Mouse (Mus musculus): ENCODE results near the gene Acss1. TPM values are rescaled to one million over a fixed set of nuclear protein-coding genes. Genes with fewer than 3 reads are reported as not detected.

The Acss1 gene
- polyA plus RNA-seq, 2 experiments = 30.3 to 34.1 TPM

DNA sequence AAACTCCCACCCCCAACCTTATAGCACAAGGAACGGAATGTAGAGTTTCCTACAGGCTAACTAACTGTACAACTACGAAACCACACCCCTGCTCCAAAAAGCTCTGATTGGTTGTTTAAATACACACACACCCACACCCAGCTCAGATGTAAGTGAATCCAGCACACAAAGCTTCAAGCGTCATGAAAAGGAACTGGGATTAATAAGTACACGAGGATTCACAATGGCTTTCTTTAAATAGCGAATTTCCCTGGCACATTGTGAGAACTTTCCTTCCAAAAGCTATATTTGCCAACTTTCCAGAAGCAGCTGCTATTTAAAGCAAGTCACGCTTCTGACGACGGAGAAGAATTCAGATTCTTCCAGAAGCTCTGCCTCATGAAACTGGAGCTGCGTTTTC is 5.0 kb downstream of the Acss1 start:
- H3K27ac ChIP-seq = peak overlapping the region; percentile 83; the same call in 1 of the 2 replicates
- peak overlapping the region; percentile 23; the same call in 1 of the 2 replicates for H3K9ac ChIP-seq (replicated peaks)
- peaks cover 35 to 54% of the 10 kb centered on the region in 2 experiments for H3K4me1 ChIP-seq (replicated peaks; ENCODE audit: control insufficient read depth in 2 of 2, insufficient read depth in 2 of 2, low read length in 1 of 2)
- 66% methylated on average over 9 of the region's 9 CpGs for WGBS (ENCODE audit: insufficient replicate concordance)
- ATAC-seq (ENCODE audit: insufficient read depth) = no peak
- peak overlapping the region in 1 of 2 experiments; percentile 8; a peak in 1 of 4 replicates for H3K4me3 ChIP-seq (ENCODE audit: insufficient read depth in 1 of 2, low read depth in 2 of 2, low read length in 2 of 2)
- no peak for TF ChIP-seq EP300 (IDR thresholded peaks at IDR 0.05; ENCODE audit: low read depth)
- no peak for TF ChIP-seq CTCF (IDR thresholded peaks at IDR 0.05; ENCODE audit: low read depth)
- H3K4me2 ChIP-seq (ENCODE audit: low read depth) = peak overlapping the region; percentile 96
- no peaks in the 10 kb centered on the region for H3K9me3 ChIP-seq (ENCODE audit: control insufficient read depth, low read length)
- DNase-seq (ENCODE audit: low read depth in 3 of 3, low spot score in 3 of 3) = peak in 1 of 3 experiments; percentile 51
- no peaks in the 10 kb centered on the region for H3K27me3 ChIP-seq (ENCODE audit: control insufficient read depth, insufficient read depth, low read length)
- peaks cover 18% of the 10 kb centered on the region for H3K36me3 ChIP-seq (replicated peaks; ENCODE audit: control insufficient read depth, insufficient read depth, low read depth)

- Histone ChIP-seq H3K36me3 (replicated peaks; ENCODE audit: control insufficient read depth, insufficient read depth, low read depth) (peaks cover 29% of the 10 kb centered on the region), H3K27me3 (ENCODE audit: control insufficient read depth, insufficient read depth, low read length) (no peaks in the 10 kb centered on the region), H3K9ac (replicated peaks) (no peak overlapping the region; the same call in 1 of the 2 replicates), H3K4me1 (replicated peaks; ENCODE audit: control insufficient read depth in 2 of 2, insufficient read depth in 2 of 2, low read length in 1 of 2) (peaks cover 35 to 55% of the 10 kb centered on the region in 2 experiments), H3K4me3 (ENCODE audit: insufficient read depth in 1 of 2, low read depth in 2 of 2, low read length in 2 of 2) (no peak overlapping the region), H3K27ac (no peak overlapping the region; the same call in 1 of the 2 replicates), H3K4me2 (ENCODE audit: low read depth) (no peak overlapping the region), H3K9me3 (ENCODE audit: control insufficient read depth, low read length) (no peaks in the 10 kb centered on the region)
- DNase-seq (ENCODE audit: low read depth in 3 of 3, low spot score in 3 of 3) (no peak), ATAC-seq (ENCODE audit: insufficient read depth) (no peak)
- WGBS (ENCODE audit: insufficient replicate concordance) = 72% methylated on average over 2 of the region's 2 CpGs
- TF ChIP-seq CTCF (IDR thresholded peaks at IDR 0.05; ENCODE audit: low read depth) = no peak
- TF ChIP-seq EP300 (IDR thresholded peaks at IDR 0.05; ENCODE audit: low read depth) = no peak
These were observed 6.3 kb downstream of the Acss1 start for GRCm38 (mm10) chr2:150662007-150662406.

- Histone ChIP-seq H3K4me2 (ENCODE audit: low read depth) (no peak overlapping the region), H3K36me3 (replicated peaks; ENCODE audit: control insufficient read depth, insufficient read depth, low read depth) (peaks cover 29% of the 10 kb centered on the region), H3K4me3 (ENCODE audit: insufficient read depth in 1 of 2, low read depth in 2 of 2, low read length in 2 of 2) (no peak overlapping the region), H3K9me3 (ENCODE audit: control insufficient read depth, low read length) (no peaks in the 10 kb centered on the region), H3K27ac (no peak overlapping the region), H3K4me1 (replicated peaks; ENCODE audit: control insufficient read depth in 2 of 2, insufficient read depth in 2 of 2, low read length in 1 of 2) (peaks cover 33 to 53% of the 10 kb centered on the region in 2 experiments), H3K9ac (replicated peaks) (no peak overlapping the region), H3K27me3 (ENCODE audit: control insufficient read depth, insufficient read depth, low read length) (no peaks in the 10 kb centered on the region)
- no peak for TF ChIP-seq EP300 (IDR thresholded peaks at IDR 0.05; ENCODE audit: low read depth)
- no peak for TF ChIP-seq CTCF (IDR thresholded peaks at IDR 0.05; ENCODE audit: low read depth)
- WGBS (ENCODE audit: insufficient replicate concordance) = 73% methylated on average over 5 of the region's 5 CpGs
- no peak for DNase-seq (ENCODE audit: low read depth in 3 of 3, low spot score in 3 of 3)
- no peak for ATAC-seq (ENCODE audit: insufficient read depth)
These were observed 7.4 kb downstream of the Acss1 start for GRCm38 (mm10) chr2:150660668-150661451.

GRCm38 (mm10) chr2:150660049-150660448 is 8.3 kb downstream of the Acss1 start:
- H3K36me3 ChIP-seq (replicated peaks; ENCODE audit: control insufficient read depth, insufficient read depth, low read depth) = peaks cover 29% of the 10 kb centered on the region
- 59% methylated on average over 4 of the region's 4 CpGs for WGBS (ENCODE audit: insufficient replicate concordance)

DNA sequence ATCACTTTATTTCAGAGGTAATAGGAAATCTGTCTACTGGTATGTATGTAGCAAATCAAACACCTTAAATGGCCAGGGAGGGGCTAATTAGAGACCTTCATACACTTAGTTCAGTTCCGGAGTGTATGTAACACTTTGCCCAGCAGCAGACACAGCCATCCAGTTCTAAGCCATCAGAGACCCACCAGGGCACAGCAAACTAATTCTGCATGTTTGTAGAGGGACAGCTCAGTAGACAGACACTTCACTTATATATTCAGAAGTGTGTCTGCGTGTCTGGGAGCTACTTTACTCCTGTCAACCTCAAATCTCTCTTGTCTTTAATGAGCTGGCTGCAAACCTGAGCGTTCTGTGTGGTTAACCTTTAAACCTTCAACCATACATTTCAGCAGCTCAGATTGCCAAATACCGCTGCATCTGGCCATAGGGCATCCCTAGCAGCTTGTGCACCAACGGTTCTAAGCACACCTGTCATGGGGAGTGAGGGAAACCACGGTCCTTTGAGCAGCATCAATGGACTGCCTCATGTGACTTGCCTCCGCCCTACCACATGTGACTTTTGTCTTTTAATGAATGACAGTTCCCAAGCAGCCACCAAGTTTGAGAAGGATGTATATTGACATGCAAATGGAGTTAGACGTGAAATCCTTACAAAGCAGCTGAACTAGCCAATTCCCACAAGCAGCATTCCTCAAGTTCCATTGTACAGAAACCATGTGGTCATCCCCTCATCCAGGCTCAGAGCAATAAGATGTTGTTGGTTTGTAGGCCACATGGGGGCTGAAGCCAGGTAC is 11.1 kb downstream of the Acss1 start:
- H3K4me3 ChIP-seq (ENCODE audit: insufficient read depth in 1 of 2, low read depth in 2 of 2, low read length in 2 of 2) = no peak overlapping the region
- no peak overlapping the region for H3K9ac ChIP-seq (replicated peaks)
- H3K9me3 ChIP-seq (ENCODE audit: control insufficient read depth, low read length) = no peaks in the 10 kb centered on the region
- TF ChIP-seq EP300 (IDR thresholded peaks at IDR 0.05; ENCODE audit: low read depth) (no peak), CTCF (IDR thresholded peaks at IDR 0.05; ENCODE audit: low read depth) (no peak)
- peaks cover 32% of the 10 kb centered on the region for H3K36me3 ChIP-seq (replicated peaks; ENCODE audit: control insufficient read depth, insufficient read depth, low read depth)
- no peak overlapping the region for H3K4me2 ChIP-seq (ENCODE audit: low read depth)
- ATAC-seq (ENCODE audit: insufficient read depth) = peak; percentile 59
- no peak overlapping the region for H3K27ac ChIP-seq
- peaks cover 6 to 25% of the 10 kb centered on the region in 2 experiments for H3K4me1 ChIP-seq (replicated peaks; ENCODE audit: control insufficient read depth in 2 of 2, insufficient read depth in 2 of 2, low read length in 1 of 2)
- H3K27me3 ChIP-seq (ENCODE audit: control insufficient read depth, insufficient read depth, low read length) = no peaks in the 10 kb centered on the region
- no peak for DNase-seq (ENCODE audit: low read depth in 3 of 3, low spot score in 3 of 3)
- 66% methylated on average over 8 of the region's 8 CpGs for WGBS (ENCODE audit: insufficient replicate concordance)

More at GRCm38 (mm10) chr2:150660049-150660448, 8.3 kb downstream of the Acss1 start:
- Histone ChIP-seq H3K4me3 (ENCODE audit: insufficient read depth in 1 of 2, low read depth in 2 of 2, low read length in 2 of 2) (no peak overlapping the region), H3K9me3 (ENCODE audit: control insufficient read depth, low read length) (no peaks in the 10 kb centered on the region), H3K4me1 (replicated peaks; ENCODE audit: control insufficient read depth in 2 of 2, insufficient read depth in 2 of 2, low read length in 1 of 2) (peaks cover 25 to 45% of the 10 kb centered on the region in 2 experiments), H3K9ac (replicated peaks) (no peak overlapping the region), H3K4me2 (ENCODE audit: low read depth) (no peak overlapping the region), H3K27ac (no peak overlapping the region), H3K27me3 (ENCODE audit: control insufficient read depth, insufficient read depth, low read length) (no peaks in the 10 kb centered on the region)
- DNase-seq (ENCODE audit: low read depth in 3 of 3, low spot score in 3 of 3) (no peak), ATAC-seq (ENCODE audit: insufficient read depth) (no peak)
- no peak for TF ChIP-seq EP300 (IDR thresholded peaks at IDR 0.05; ENCODE audit: low read depth)
- TF ChIP-seq CTCF (IDR thresholded peaks at IDR 0.05; ENCODE audit: low read depth) = no peak
